Mouse (Mus musculus) v-Abl transformed pro-B cells (cell line): ENCODE measurements at regions not wholly inside any gene's neighbourhood (a gene's known extent, or its start where the extent isn't known, plus 50 kb on each side); places are given as distances from the start of the nearest gene placed in this dataset.

Experiments used
- in situ Hi-C, 2 experiments: fragments of 400-800 bp; cut with MboI; formaldehyde crosslinking; loops; one replicate each; pipeline ENCODE4 v1.15.1; 2025; ENCODE audit not compliant: unreplicated experiment in 2 of 2

DNA sequence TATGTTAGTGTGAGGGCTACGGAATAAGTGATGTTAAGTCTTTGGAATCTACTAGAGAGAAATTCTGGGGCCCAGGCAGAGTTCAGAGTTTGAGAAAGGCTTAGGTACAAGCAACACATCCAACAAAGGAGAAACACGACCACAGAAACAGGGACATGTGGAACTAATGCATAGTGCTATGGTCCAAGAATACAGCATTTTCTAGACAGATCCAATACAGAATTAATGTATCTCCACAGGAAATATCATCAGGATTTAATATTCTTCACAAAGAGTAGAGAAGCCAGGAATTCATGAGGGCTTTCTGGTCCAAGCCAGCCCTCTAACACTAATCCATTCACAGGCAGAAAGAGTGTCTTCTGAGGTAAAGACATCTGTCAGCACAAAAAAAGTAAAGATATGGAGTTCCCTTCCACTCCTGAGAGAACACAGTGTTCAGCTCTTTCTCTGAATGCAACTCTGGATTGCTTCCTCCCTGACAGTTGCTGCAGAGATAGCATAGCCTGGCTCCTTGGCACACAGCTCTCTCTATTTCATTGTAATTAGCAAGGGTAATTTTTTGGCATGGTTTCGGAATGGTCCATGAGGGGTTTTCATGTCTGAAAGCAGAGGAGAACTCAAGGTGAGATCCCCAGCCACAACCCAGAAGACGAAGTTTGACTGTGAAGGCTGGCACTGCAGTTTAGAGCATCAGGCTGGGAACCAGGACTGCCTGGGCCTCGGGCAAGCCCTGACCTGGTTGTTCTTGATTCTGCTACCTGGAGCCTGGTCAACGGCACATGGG lies 161.1 kb upstream of the Mki67 start:
- in situ Hi-C loops, result no loop called here

DNA sequence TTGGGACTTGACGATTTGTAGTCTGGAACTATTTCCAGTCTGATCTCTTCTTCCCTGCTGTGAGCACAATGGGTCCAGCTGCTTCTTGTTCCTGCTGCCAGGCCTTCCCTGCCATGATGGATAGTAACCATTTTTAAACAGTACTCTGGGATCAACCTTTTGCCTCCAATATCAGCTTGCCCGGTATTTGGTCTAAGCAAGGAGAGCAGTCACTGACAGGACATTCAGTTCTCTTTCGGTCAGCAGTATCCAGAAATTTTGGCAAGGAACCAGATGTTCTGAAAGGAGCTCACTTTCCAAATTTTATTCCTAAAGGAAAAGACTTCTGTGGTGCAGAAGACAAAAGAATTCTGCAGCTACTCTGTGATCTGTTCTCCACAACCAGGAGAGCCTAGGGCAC lies 162.6 kb upstream of the Mki67 start:
- in situ Hi-C loops, result no loop called here

DNA sequence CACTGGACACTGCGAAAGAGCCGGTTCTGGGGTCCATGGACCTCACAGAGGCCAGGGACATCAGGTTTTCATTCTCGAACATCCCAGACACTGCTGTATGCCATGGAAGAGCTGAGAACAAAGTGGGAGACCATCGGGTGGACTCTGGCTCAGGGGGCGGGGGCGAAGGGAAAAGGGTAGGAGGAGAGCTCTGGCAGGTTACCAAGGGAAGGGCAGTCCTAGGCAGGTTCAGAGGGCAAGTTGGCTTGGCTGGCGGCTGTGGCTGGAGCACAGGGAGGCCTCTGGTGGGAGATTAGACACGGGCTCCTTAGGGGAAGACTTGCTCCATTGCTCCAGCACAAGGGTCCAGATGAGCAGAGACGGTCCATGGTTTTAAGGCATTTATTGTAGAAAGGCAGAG lies 164.3 kb upstream of the Mki67 start:
- in situ Hi-C loops, result no loop called here

DNA sequence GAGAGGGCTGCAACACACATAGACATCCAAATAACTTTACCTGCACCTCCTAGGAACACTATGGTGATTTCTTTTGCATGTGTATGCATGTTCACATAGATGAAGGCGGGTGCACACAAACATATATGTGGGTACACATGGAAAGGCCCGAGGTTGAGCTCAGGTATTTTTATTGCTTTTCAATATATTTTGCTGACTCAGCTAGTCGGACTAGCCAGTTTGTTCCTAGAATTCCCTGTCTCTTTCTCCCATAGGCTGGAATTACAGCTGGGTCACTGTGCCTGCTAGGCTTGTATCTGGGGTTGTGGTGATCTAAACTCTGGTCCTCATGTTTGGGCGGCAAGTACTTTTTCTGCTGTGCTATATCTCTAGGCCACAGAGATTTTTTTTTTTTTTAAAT lies 166.1 kb upstream of the Mki67 start:
- in situ Hi-C loops, result no loop called here

DNA sequence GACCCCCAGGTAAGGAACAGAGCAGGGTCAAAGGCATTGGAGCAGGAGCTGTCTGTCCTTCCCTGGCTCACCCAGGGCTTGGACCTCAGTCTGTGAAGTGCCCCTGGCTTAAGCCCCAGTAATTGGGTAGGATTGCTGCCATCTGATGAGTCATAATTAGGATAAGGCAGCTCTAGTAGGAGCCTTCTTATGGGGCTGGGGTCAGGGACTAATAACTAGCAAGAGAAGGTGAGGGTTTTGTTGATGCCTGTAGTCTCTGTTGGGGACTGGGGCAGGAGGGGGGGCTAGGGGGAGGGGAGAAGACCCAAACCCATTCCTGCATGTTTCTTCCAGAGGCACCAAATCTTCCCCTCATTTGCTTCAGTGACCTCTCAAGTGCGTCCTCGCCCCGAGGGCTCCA lies 172.4 kb upstream of the Mki67 start:
- in situ Hi-C loops, result no loop called here

DNA sequence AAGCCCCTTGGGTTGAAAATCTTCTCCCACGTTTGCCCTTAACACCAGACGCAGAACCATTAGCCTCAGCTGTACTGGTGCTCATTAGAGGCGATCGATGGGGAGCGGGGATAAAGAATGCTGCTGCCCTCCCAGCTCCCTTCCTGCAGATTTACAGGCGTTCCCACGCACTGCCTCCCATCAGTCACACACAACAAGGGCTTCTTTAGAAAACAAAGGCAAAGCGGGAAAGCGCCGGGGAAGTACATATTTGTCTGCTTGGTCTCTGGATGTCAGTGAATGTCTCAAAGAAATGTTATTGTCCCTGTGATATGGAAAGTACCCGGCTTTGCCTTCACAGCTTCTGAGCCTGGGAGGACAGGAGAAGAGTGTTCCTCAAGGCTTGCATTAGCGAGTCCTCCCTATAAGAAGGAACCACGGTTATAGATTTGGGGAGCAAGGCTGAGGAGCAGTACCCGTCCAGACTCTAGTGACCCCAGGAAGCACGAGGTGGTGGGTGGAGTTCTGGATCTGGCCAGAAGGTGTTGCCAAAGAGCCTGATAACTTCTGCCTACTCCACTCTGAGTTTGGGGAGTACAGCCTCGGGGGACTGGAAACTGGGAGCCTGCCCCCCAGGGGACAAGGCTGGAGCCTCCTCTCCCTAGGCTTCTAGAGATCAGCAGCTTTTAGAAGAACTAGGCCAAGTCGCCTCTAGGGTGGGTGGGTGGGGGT lies 173.0 kb upstream of the Mki67 start:
- in situ Hi-C loops, result no loop called here

DNA sequence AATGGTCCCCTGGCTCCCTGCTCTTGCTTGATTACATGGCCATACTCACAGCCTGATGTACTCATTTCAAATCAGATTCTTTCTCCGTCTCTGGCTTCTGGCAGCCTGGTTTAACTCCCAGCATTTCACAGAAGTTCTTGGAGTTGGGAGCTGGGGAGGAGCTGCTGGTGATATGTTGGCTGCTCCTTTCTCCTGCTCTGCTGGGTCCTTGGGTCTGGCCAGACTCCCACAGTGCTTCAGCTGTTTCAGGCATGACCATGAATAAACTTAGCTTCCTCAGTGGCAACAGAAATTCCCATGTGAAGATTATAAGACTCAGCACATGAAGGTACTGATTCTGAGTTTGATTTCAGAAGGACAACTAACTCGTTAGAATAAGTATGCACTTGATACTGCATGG lies 182.7 kb upstream of the Mki67 start:
- in situ Hi-C loops, result no loop called here

DNA sequence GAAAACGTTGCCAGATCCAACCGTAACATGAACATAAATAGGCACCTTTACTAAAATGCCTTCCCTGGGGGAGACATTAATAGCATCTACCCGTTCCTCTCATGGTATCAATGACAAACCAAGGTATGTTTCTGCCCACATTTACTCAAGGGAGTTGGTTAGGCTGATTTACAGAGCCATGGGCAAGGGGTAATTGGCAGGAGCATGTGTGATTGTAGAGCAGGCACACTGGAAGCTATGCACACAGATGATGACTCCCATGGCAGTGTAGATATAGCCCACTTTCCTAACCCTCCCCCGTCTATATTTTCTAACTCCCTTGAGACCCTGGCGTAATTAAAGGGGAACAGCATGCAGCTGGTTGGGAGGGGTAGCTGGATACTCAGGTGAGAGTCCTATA lies 183.6 kb upstream of the Mki67 start:
- in situ Hi-C loops, result no loop called here

DNA sequence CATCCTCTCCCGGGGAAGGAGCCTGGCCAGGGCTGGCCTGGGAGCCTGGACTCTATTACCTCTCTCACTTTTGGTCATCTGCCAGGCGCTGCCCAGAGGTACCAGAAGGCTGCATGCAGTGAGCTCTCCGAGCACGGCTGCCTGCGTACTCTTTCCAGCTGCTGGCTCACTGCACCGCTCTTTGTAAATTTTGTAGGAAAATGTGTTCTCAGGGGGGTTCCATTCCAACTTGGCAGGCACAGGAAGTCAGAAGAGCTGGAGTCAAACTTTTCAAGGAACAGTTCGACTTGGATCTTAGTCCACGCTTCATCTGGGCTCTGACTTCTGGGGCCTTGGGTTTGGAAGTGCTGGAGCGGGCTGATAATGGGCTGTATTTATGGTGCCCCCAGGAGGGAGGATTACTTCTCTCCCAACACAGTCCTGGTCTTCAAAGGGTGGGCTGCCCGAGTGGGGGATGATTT lies 184.7 kb upstream of the Mki67 start:
- in situ Hi-C loops, result no loop called here

DNA sequence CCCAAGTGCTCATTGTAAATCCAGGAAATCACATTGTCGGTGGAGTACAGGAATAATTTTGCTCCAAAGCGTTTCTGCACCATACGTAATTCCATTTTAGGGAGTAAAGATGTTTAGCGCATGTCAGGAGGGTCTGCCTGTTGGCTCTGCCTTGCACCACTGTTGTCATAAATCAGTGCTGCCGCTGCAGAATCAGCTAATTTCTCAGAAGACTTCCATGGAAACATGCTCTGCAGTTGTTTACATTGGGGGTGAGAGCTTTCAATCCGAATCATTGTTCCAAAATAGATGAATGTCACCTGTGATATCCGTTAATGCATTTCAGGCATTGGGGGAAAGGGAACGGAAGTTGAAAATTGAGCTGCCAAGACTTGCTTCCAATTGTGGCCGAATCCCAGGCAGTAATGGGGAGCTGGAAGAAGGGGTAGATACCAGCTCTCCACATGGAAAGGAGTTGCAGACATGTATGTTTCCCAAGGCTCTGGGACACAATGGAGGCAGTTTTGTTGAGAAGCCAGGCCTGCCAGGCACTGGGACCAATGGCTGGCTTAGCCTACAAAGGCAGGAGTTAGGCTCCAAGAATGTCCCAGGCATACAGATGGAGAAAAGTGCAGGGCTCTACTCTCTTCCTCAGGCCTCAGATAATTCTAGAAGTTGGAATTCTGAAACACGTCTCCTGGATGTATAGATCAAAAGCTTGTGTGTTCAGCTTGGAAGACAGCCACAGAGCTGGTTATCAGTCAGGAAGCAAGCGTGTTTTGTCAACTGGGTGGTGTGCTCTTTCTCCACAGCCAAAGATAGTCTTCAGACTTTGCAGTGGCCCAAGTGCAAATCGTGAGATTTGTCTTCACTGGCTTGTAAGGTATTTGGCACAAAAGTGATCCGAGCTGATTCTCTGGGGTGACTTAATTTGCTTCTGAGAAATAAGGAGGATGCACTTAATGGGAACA lies 186.2 kb upstream of the Mki67 start:
- in situ Hi-C loops, result no loop called here

DNA sequence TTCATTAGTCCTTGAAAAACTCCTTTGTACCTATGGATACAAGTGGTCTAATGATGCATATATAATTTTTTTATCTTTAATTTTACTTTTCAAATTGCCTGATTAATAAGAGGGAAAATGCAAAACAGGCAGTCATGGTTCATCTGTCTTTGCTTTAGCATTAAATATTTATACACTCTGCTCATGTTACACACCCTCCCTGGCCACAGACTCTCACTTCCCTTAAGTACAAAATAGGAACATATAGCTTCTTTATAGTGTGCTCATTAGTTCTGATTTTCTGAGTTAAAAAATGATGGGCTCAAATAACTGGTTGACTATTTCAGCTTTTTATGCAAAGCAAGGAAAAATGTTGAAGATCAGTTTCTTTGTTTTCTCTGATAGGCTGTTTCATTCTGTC lies 195.2 kb upstream of the Mki67 start:
- in situ Hi-C loops, result no loop called here

DNA sequence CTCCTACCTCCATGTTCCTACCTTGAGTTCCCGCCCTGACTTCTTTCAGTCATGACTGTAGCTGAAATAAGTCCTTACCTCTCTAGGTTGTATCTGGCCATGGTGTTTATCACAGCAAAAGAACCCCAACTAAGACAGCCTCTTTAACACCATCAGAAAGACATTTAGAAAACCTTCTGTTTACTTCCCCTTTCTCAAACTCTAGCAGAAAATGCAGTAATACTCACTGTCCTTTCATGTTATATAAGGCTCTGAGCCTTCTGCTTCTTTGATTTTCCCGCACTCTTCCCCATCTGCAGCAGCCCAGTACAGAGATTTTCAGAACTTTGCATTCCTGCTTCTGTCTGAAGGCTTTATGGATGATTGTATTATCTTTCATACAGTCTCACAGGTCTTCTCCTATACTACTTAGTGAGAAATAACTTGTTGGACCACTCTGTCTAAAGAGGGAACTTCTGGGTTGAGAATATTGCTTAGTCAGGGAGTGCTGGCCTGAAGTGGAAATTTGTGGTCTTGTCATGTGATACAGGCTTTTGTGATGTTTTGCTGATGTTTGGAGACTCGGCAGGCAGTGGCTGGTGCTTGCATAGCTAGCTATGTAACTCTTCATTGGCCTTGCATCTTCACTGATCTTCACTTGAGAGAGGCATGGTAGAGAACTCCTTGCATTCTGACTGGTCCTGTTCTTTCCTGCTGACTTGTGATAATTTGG lies 197.9 kb upstream of the Mki67 start:
- in situ Hi-C loops, result no loop called here

DNA sequence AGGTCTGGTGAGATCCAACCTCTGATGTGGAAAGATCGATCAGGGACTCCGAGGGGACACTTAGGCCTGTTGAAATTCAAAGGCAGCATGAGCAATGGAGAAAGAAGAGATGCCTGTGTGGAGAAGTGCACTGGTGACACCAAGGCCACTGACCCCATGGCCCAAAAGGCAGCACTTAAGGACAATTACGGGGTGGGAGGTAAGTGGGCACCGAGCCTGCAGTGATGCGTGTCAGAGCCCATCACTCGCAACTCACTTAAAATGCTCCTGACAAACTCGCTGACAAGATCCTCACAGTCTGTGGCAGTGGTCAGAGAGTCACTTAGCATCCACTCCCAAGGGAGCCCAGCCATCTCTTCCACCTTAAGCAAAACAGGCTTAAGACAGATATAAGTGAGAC lies 207.7 kb upstream of the Mki67 start:
- in situ Hi-C loops, result no loop called here

DNA sequence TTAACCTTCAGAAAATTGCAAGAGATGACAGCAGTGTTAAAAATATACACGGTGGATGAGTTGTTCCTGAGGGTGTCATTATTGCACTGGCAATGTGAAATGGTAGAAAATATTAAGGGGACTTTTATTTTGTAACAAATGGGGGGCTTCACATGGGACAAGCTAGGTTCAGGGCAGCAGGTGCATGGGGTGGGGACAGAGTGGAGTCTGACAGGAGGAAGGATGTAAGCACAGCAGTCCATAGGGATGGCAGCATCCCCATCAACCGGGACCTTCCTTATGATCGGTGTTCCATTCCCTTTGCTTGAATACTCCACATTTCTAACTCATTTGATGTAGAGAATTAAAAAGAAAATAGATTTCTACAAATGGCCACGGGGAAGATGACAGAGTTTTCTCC lies 208.5 kb upstream of the Mki67 start:
- in situ Hi-C loops, result no loop called here

DNA sequence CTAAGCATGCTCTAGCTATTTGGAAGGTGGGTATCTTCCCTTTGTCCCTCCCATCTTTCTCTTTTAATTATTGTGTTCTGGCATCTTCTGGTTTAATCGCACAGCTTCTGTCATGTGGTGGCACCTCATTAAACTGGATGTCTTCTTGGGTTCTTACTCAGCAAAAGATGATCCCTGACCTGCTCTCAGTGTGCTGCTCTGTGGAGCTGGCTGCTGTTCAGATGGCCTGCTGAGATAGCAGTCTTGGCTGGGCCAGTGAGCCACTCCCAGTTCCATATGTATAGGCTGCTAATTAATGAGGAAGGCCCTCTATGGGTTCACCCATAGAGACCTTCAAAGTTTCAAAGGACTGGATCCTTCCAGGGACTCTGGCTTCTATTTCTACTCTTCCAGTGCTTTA lies 213.9 kb upstream of the Mki67 start:
- in situ Hi-C loops, result no loop called here

DNA sequence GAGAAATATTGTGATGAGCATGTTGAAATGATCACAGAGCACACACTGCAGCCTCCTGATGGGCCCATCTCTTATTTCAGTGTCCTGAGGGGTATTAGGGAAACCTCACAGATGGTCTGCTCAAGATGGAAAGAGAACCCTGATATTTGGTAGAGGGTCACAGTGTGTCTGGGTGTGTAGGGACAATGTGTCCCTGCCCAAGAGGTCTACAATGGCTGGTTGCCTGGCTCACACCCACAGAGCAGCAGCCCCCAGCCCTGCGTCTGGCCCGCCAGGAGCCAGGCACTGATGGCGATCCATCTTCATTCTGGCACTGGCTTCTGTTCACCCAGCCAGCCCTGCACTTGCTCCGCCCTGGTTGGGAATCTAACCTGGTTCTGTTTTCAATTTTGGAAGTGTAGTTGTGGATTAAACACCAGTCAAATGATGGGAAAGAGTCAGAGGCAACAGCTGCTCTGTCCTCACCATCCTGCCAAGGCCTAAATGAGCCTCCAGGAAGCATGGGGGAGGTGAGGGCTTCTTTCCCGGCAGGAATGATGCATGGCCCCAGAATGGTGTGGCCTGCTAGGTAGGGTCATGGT lies 216.5 kb upstream of the Mki67 start:
- in situ Hi-C loops, result no loop called here

DNA sequence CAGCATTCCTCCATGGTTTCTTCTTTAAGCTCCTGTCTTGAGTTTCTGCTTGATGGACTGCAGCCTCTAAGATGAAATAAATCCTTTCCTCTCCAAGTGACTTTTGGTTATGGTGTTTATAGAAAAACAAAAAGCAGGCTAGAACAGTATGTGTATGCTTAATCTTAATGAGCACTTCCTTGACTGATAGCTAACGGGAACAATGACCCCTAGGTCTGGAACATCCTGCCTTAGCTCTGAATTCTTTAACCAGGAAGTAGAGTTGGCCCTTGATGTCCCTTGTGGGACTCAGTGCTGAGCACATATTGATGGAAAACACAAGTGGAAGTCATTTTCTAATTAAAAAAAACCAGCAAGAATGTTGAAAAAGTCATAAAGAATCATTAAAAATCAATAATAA lies 219.0 kb upstream of the Mki67 start:
- in situ Hi-C loops, result no loop called here

DNA sequence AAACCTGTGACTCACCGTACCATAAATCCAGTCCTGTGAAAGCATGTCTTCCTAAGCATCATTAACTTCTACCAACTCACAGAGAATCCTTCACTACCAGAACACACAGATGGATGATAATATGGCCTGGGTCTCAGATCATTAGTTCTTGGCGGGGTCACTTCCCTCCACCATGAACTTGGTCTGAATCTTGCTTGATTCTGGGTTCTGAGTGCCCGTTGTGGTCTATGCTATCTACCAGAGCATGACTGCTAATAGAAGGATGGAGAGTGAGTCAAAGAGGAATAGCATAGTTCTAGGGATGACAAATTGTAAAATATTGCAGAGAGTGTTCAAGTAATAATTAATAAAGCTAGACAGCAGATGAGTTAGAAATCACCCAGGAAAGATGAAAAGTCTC lies 221.3 kb upstream of the Mki67 start:
- in situ Hi-C loops, result no loop called here

DNA sequence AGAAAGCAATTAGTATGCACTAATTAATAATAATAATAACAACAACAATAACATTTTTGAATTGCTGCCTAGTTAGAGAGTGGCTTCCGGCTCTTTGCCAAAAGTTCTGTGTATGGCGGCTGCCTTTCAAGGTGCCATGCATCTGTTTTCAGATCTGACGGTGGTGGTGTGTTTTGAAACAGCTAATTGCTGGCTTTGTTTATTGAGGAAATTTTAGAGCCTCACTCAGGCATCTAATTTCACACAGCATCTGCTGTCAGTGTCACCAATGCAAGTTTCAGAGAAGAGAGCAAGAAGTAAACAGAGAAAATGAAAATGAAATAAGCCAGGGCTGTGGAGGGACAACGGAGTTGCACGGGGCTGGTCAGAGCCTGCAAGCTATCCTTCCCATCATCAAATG lies 223.2 kb upstream of the Mki67 start:
- in situ Hi-C loops, result no loop called here

DNA sequence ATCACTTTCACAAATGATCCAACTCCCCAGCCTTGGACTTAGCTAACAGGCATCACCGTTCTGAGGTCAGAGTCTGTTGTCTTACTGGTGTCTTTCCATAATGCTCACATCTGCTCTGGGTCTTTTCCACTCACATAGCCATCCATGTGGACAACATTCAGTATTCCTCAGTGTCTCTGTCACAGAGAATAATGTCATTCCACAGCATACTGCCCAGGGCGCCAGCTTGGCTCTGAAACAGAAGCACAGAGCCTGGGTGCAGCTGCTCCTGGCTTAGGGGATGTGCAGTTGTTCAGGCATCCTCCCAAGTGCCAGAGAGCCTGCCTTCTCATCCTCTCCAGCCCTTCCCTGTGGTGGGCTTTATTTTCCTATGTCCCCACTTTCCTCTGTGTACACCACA lies 226.7 kb upstream of the Mki67 start:
- in situ Hi-C loops, result no loop called here
